Mouse (Mus musculus) left cerebral cortex, adult 2 months (tissue): Measurements from ENCODE around the gene Hspa1l. TPM values are rescaled to one million over a fixed set of nuclear protein-coding genes. Genes with fewer than 3 reads are reported as not detected.
"Not testable (repeated sequence)": the region's sequence is repeated elsewhere in the genome, so short reads cannot be mapped to it uniquely, and the experiment has no call there.

ENCODE experiments used
- DNase-seq, 2 experiments: peaks; one replicate each; pipeline ENCODE4 v3.0.0; 2021 to 2022; ENCODE audit warnings: low spot score in 2 of 2, mixed read lengths in 1 of 2; ENCODE audit errors: extremely low spot score in 1 of 2
- H3K27ac ChIP-seq: fragments of 200-600 bp; 2 replicates; pipeline ENCODE4 v1.8.1; 2022
- H3K4me3 ChIP-seq: fragments of 200-600 bp; 2 replicates; pipeline ENCODE4 v1.8.1; 2022
- CTCF ChIP-seq: fragments of 200-600 bp; IDR thresholded peaks from 2 replicates; pipeline ENCODE4 v1.8.1; 2022; ENCODE audit warnings: antibody characterized with exemption, mild to moderate bottlenecking, moderate library complexity
- intact Hi-C: fragments of 180-260 bp; cut with DNase I; formaldehyde crosslinking; loops from one replicate; pipeline ENCODE4 v1.15.1; 2025
- total RNA-seq, 2 experiments: library from RNA; stranded (reverse); gene quantifications; 2 replicates each; pipeline ENCODE4 v1.2.3; 2021

Hspa1l gene
- total RNA-seq, 2 experiments from 2014 or later: 0.34 to 0.42 TPM

- peak; percentile 74 for TF ChIP-seq CTCF
- peak overlapping the region; percentile 97 for H3K27ac ChIP-seq
- intact Hi-C loops: loop anchor here (1.0 kb wide), 1 partner anchor 29 kb away; the partner anchor contains the start of gene Lsm2
- H3K4me3 ChIP-seq: peak overlapping the region; percentile 61
- DNase-seq: peak; percentile 73 to 79
Measured at GRCm38 (mm10) chr17:34952378-34953040, 20.0 kb upstream of the Hspa1l start.

GRCm38 (mm10) chr17:34953258-34953657 lies 19.2 kb upstream of the Hspa1l start:
- no peak for TF ChIP-seq CTCF
- no peak overlapping the region for H3K27ac ChIP-seq
- intact Hi-C loops: no loop called here
- no peak overlapping the region for H3K4me3 ChIP-seq
- DNase-seq: no peak

GRCm38 (mm10) chr17:34953904-34954303 lies 18.6 kb upstream of the Hspa1l start:
- DNase-seq: no peak

GRCm38 (mm10) chr17:34954831-34955230 lies 17.7 kb upstream of the Hspa1l start:
- DNase-seq: no peak
- Histone ChIP-seq H3K27ac (no peak overlapping the region), H3K4me3 (no peak overlapping the region)
- intact Hi-C loops: no loop called here
- TF ChIP-seq CTCF: no peak

More at GRCm38 (mm10) chr17:34953904-34954303, 18.6 kb upstream of the Hspa1l start:
- Histone ChIP-seq H3K27ac (no peak overlapping the region), H3K4me3 (no peak overlapping the region)
- no peak for TF ChIP-seq CTCF
- intact Hi-C loops: no loop called here

- H3K27ac ChIP-seq: no peak overlapping the region
- DNase-seq: no peak
- intact Hi-C loops: loop anchor here (1.0 kb wide), 1 partner anchor 24 kb away; no protein-coding TSS in a partner anchor
- no peak for TF ChIP-seq CTCF
- H3K4me3 ChIP-seq: no peak overlapping the region
Measured at GRCm38 (mm10) chr17:34955884-34956283, 16.6 kb upstream of the Hspa1l start.

GRCm38 (mm10) chr17:34956340-34956739 lies 16.2 kb upstream of the Hspa1l start:
- Histone ChIP-seq H3K27ac (no peak overlapping the region), H3K4me3 (no peak overlapping the region)
- peak; percentile 60 for TF ChIP-seq CTCF
- intact Hi-C loops: loop anchor here (1.0 kb wide), 1 partner anchor 24 kb away; no protein-coding TSS in a partner anchor
- no peak for DNase-seq

GRCm38 (mm10) chr17:34957291-34957690 lies 15.2 kb upstream of the Hspa1l start:
- DNase-seq, H3K4me3 ChIP-seq, H3K27ac ChIP-seq, intact Hi-C loops: not testable (repeated sequence)

GRCm38 (mm10) chr17:34957966-34958365 lies 14.5 kb upstream of the Hspa1l start:
- H3K4me3 ChIP-seq, DNase-seq, intact Hi-C loops, H3K27ac ChIP-seq: not testable (repeated sequence)

- intact Hi-C loops, H3K27ac ChIP-seq, DNase-seq: not testable (repeated sequence)
- H3K4me3 ChIP-seq: peak overlapping the region; percentile 59
Measured at GRCm38 (mm10) chr17:34958734-34959129, 13.8 kb upstream of the Hspa1l start.

- peak; percentile 75 to 80 for DNase-seq
- H3K4me3 ChIP-seq: peak within 1 kb of the TSS; percentile 59
- intact Hi-C loops: not testable (repeated sequence)
- peak within 1 kb of the TSS; percentile 91 for H3K27ac ChIP-seq
Measured at GRCm38 (mm10) chr17:34959130-34959778, 13.2 kb upstream of the Hspa1l start, which contains the start of gene Hspa1b. TSS of gene Hspa1b (minus strand) at chr17:34959238.

GRCm38 (mm10) chr17:34959881-34960515 lies 12.5 kb upstream of the Hspa1l start:
- intact Hi-C loops: no loop called here
- H3K27ac ChIP-seq: peak overlapping the region; percentile 91
- no peak for DNase-seq
- TF ChIP-seq CTCF: no peak
- peak overlapping the region; percentile 59 for H3K4me3 ChIP-seq
